Mouse (Mus musculus): Measurements from ENCODE around the gene Olfr164. TPM values are rescaled to one million over a fixed set of nuclear protein-coding genes. Genes with fewer than 3 reads are reported as not detected.

The Olfr164 gene
- not detected for total RNA-seq (2021)
- long read RNA-seq, experiment 1, result 0 reads
- long read RNA-seq, experiment 2, result 0 reads

DNA sequence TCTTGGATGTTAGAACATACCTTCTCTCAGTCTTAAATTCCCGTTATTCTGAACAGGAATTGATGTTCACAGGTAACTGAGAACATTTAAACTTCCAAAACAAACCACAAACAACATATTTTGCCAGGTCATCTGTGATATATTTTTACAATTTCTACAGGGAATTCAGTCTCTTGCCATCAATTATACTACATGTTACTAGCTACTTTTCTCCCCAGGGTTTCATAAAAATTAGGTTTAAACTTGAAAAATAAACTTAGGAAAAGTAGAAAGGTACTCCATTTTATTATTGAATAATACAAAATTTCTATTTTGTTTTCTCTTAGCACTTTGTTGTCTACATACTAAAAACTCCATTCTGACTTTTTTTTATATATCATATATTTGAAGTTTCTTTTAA lies at the start of gene Olfr164:
Olfr164 (minus strand) TSS at position 101 of the 400 bp plus-strand sequence.
- intact Hi-C loops (cut with DNase I; ENCODE audit: low total_unique reads), result no loop called here
- no peak for DNase-seq

DNA sequence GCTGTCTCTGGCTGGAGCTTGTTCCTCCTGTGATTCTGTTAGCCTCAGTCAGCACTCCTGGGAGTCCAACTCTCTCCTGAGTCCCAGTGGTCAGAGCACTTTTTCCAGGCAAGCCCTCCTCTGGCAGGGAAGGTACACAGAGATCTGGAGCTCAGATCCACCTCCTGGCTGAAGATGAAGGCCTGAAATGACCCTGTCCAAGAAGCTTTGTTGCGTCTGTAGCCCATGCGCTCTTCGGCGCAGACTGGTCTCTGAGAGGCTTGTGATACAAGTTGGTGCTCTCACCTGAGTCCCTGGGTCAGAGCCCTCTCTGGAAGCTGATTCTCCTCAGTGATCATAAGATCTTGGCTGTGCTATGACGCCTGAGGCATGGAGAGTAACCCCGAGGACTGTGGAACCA lies 35.2 kb upstream of the Olfr164 start:
- DNase-seq, result no peak
- intact Hi-C loops (cut with DNase I; ENCODE audit: low total_unique reads), result no loop called here

DNA sequence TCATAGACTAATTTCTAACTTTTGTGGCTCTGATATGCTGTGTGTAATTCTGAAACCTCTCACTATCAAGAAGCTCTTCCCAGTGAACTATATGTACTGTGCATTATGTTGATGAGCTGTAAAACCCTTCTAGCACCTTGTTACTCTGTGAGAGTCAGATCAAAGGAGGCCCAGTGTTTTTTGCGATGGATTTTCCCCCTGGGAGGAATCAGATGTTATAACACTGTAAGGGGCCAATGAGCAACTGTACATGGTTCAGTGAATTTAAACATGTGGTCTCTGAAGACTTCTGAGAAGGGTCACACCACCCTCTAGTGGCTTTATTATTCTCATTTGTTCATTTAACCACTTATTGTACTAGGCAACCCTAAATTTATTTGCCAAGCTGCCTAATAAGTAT lies 50.6 kb downstream of the Olfr164 start:
- intact Hi-C loops (cut with DNase I; ENCODE audit: low total_unique reads), result no loop called here
- DNase-seq, result no peak

DNA sequence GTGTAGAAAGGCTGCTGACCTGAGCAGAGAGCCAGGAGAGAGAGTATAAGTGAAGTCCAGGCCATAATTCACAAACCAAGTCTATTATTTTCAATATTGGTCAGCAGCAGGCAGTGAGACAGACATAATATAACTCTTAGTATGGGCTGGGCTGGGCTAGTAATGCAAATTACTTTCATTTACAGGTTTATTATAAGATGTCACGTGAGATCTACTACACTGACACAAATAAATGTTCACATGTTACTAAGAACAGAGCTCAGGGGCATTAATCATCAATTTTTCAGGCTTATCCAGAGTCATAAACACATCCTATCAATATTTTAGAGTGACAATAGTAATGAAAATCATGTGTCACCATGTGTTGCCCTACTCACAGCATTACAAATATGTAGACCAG lies 53.1 kb downstream of the Olfr164 start:
- intact Hi-C loops (cut with DNase I; ENCODE audit: low total_unique reads), result no loop called here

DNA sequence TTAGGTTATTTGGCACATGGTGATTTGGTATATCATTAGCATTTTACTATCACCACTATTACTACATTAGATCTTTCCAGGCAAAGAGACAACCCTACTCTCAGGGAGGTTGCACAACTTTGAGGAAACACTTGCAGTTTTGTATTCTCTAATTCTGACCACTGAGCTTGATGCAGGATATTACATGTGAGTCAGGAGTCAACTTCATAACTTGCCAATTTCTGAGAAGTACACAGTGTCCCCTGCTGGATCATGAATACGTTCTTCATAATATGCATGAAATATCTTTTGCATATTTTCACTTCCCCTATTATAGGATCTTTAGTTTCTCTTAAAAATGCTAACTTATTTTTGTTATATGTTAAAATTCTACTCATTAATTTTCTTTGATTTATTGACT lies 68.0 kb downstream of the Olfr164 start:
- intact Hi-C loops (cut with DNase I; ENCODE audit: low total_unique reads), result no loop called here
- no peak for DNase-seq

More for the DNA sequence above, 53.1 kb downstream of the Olfr164 start:
- DNase-seq, result no peak

DNA sequence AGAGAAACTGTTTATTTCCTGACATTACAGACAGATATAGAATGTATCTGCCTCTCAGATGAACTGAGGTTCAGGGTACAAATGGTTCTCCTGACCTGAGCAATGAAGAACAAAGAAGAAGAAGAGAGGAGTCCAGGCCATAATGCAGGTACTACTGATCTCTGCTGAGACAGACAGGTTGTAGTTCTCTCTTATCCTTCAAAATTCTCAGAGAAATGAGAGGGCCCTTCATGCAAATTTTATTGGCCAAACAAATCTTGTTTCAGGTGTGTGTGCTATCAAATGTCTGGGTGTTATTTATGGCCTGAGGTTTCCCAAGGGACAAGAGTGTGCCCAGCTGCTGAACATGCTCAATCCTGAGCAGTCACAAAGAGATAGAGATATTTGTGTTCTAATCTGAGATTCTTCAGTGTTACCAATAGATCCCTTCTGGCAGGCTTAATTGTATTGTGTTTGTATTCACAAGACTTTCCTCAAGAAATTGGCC lies 72.3 kb downstream of the Olfr164 start:
- intact Hi-C loops (cut with DNase I; ENCODE audit: low total_unique reads), result no loop called here
- no peak for DNase-seq

DNA sequence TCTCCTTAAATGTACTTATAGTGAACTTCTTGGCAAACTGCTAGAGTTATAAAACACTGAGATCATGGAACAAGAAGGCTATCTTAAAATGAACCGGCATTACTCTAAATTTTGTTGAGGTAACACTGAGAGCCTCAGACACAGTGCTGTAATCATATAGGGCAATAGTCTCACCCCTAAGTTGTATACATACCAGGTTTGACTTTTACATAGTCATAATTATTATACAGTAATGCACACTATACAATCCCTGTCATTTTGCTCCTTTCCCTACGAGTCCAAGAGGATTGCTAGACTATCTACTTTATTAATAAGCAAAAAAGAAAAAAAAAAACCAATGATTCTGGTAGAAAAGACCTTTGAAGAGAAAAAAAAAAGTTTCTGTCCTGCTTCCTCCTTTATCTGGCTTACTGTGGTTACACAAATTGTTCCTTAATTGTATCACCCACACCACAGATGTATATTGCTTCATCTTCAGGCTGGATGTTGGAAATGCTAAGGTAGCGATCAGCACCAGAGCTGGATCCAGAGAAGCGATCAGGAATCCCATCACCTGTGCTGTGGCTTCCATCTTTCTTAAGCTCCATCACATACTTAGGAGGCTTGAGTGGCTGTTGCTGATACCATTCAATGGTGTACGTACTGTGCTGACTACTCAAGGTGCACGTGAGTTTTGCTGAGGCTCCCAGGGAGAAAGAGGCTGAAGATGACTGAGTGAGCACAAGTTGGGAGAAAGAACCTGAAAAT lies 72.9 kb downstream of the Olfr164 start:
- no peak for DNase-seq
- intact Hi-C loops (cut with DNase I; ENCODE audit: low total_unique reads), result no loop called here

DNA sequence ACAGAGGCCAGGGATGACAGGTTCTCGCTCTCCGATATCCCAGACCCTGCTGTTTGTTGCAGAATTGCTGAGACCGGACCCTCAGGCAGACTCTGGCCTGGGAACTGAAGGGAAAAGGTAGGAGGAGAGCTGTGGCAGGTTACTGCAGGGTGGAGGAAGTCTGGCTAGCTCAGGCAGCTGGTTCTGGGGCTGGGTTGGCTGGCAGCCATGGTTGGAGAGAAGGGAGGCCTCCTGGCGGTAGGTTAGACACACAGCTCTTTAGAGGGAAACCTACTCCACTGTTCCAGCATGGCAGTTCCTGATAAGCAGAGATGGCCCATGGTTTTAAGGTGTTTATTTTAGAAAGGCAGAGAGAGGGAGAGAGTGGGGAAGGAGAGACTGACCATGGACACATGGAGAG lies 77.1 kb downstream of the Olfr164 start:
- DNase-seq, result no peak
- intact Hi-C loops (cut with DNase I; ENCODE audit: low total_unique reads), result no loop called here

Small RNA genes lying within 50 kb of the gene (microRNA-seq; reads per million reads assigned to microRNA genes)
- 0 reads per million in 2 experiments for gene Gm23612

Other genes with a start within 250 kb of the Olfr164 start
- not detected for gene Olfr165, start 109.1 kb upstream of the Olfr164 start, total RNA-seq (2021)
- gene Olfr166, start 169.6 kb upstream of the Olfr164 start, total RNA-seq (2021), result not detected
- gene Olfr167, start 208.2 kb upstream of the Olfr164 start, total RNA-seq (2021), result not detected
- gene Olfr168, start 221.5 kb upstream of the Olfr164 start, total RNA-seq (2021), result not detected

All from gastrocnemius, postnatal 14 days (tissue).